Mouse (Mus musculus): ENCODE measurements around the gene Bcl2l2.

Bcl2l2 gene

DNA sequence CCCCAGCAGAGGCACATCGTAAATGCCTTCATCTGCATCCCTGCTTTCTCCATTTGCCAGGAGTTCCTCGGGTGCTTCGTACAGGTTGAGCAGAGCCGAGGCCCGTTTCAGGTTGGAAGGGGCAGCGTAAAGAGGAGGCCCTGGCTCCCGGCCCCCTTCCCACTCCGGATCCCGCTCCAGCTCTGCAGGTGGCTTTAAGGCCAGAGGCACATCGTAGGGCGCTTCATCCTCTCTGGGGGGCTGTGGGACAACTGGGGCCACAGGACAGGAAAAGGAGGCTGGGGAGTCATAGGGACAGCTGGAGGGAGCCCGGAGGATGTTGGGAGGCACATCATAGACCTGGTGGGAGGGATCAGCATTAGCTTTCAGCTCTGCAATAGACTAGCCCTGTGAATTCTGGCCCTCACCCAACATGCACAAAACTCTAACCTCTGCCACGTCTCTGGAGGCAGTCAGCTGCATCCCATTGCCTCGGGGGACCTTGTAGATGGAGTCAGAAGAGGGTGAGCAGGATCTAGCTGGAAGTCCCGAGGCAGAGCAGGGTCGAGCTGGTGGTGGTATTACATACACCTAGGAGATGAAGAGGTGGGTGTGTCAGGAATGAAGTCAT lies 37.0 kb downstream of the Bcl2l2 start:
- ChIA-PET CTCF (interaction anchor here in 2 of 4 experiments (0.6 to 1.3 kb wide), 2 partner anchors 19 to 134 kb away, joined by 6 to 12 read pairs; no protein-coding TSS in a partner anchor), POLR2A (interaction anchor here (0.8 to 2.5 kb wide), 15 partner anchors 8 to 84 kb away, joined by 3 to 7 read pairs (median 4); partner anchors contain the start of gene Il25 (in 1 of the 4))

DNA sequence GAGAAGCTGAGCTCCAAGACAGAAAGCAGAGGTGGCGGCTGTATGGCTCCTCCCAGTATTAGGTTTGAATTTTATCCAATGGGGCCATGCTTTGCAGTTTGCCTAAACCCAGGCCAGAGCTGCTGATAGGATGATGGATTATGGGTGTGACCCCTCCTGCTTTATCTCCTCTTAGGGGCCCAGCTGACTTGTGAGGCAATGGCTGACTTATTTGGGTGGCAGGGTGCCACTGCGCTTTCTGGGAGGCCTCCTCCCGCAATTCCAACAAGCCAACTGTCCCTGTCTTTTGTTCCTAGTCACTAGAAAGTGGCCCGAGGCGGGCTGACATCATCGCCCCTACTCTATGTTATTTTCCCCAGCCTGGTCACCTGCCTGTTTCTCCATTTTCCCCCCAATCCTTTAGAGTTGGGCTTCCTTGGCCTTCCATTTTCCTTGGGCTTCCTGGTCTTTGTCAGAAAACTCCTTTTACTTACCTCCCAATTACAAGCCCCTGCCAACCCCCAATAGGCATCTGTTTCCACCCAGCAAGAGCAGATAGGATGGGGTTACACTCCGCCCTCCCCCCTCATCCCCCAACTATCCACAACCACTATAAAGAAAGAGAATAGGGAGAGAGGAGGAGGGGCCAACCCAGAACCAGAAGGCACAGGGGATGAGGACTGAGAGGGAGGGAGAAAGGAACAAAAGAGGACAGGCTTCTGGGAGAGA lies 41.6 kb downstream of the Bcl2l2 start:
- CTCF ChIA-PET = interaction anchor here in 3 of 4 experiments (1.2 to 3.8 kb wide), 3 partner anchors 13 to 31 kb away, joined by 3 to 19 read pairs (median 3); no protein-coding TSS in a partner anchor
- POLR2A ChIA-PET = interaction anchor here (0.6 to 3.7 kb wide), 20 partner anchors 12 to 562 kb away, joined by 3 to 30 read pairs (median 6); partner anchors contain the start of genes Slc22a17 (in 3 of the 4), Bcl2l2 (in 1 of the 4), Cmtm5 (in 1 of the 4) and Gm20521 (in 1 of the 4)

DNA sequence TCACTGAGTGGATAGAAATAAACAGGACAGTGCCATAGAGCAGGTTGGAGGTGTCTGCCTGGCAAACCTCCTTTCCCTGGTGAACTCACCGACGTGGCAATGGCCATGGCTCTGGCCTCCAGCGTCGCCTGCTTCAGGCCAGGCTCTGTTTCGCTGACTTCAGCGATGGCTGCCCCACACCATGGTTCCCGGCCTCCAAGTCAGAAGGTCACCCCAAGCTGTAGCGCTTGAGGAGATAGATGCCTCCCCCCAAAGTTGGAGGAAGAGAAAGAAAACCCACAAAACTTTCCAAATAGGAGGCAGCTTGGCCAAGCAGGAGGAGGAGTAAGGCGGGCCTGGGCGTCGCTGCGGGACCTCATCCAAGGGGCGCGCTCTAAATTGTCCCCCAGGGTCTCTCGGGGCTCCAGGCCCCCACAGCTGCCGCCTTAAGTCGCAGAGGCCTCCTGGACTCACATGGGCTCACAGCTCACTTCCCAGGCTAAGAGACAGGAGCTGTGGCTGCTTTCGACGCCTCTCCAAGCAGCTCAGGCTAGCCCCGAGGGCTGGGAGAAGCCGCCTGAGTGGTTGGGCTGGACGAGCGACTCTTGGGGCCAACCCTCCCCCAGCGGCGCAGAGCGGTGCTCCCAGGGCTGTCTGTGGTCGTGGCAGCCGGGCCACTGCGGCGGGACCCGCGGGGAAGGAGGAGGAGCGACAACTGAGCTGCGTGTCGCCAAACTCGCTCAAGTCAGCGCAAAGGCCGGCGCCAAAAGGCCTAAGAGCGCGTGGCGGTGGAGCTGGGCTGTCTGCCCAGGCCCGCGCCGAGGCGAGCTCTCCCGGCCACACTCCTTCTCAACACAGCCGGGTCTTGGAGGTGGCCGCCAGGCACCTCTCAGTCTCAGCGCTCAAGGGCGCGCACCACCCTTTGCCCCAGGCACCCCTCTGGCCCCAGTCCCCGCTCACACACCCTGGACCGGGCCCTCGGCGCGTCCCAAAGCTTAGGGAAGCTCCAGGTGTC lies 42.5 kb downstream of the Bcl2l2 start, which contains the start of gene Efs:
TSS of gene Efs (minus strand) at position 778 of the 994 bp plus-strand sequence.
- ChIA-PET POLR2A (interaction anchor here (0.5 to 3.7 kb wide), 60 partner anchors 9 to 635 kb away, joined by 3 to 30 read pairs (median 5); partner anchors contain the start of genes Ngdn (in 4 of the 4), 1700123O20Rik (in 3 of the 4), Bcl2l2 (in 3 of the 4) and Gm20521 (in 3 of the 4)), CTCF (interaction anchor here (0.6 to 3.8 kb wide), 19 partner anchors 10 to 554 kb away, joined by 3 to 19 read pairs (median 4); partner anchors contain the start of genes Cmtm5 (in 3 of the 4), Ngdn (in 1 of the 4), Slc22a17 (in 1 of the 4) and Thtpa (in 1 of the 4))

DNA sequence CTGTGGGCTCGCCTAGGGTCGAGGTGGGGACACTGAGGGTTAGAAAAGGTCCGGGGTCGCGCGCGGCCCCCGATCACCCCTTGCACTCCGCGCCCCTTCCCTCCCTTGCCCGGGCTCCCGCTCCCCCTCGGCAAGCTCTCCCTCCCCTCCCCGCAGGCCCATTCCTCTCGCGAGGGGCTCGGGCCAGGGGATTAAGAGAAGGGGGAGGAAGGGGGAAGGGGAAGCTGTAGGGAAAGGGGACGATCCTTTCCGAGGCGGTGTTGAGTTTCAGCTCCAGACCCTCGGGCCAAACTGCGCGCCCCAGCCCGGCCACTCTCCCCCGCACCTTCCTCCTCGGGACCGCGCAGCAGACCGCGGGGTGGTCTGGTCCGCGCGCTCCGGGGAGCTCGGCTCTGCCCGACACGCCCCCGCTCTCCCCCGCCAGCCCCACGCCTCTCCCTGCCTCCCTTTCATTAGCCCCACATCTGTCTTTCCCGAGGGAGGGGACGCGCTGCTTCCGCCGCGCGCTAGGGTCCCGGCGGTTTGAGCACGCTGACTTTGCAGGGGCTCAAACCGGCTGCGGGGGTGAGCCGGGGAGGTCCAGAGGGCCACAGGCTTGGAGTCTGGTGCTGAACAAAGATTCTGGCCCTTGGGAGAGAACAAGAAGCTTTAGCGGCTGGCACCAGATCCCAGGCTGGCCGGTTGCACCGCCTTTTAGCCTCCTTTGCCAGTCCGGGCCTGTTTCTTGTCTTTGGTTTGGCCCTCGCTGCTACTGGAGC lies 43.4 kb downstream of the Bcl2l2 start:
- POLR2A ChIA-PET = interaction anchor here (0.6 to 3.7 kb wide), 71 partner anchors 8 to 634 kb away, joined by 3 to 30 read pairs (median 4); partner anchors contain the start of genes Ngdn (in 4 of the 4), Slc22a17 (in 4 of the 4), 1700123O20Rik (in 3 of the 4) and Bcl2l2 (in 3 of the 4)
- CTCF ChIA-PET = interaction anchor here (0.6 to 3.8 kb wide), 22 partner anchors 9 to 596 kb away, joined by 3 to 19 read pairs (median 4); partner anchors contain the start of genes Cmtm5 (in 3 of the 4), Ngdn (in 1 of the 4), Slc22a17 (in 1 of the 4) and Thtpa (in 1 of the 4)

DNA sequence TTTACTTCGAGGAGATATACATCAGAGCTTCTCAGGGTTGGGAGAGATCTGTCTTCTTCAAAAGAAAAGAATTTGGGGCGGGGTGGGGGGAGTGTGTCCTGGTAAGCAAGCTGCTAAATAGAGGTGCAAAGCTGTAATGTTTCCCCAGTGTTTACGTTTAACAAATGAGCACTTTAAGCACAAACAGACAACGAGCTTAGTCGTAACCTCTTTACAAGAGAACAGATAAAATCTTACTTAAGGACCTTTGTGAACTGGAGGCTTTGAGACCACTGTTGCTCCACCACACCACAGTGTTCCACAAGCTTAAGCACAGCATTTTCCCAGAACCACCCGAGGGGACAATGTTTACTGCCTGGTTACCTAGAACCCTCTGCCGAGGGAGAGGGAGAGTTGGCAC lies 44.1 kb downstream of the Bcl2l2 start:
- ChIA-PET POLR2A (interaction anchor here (0.6 to 3.7 kb wide), 42 partner anchors 10 to 290 kb away, joined by 3 to 30 read pairs (median 6); partner anchors contain the start of genes Bcl2l2 (in 3 of the 4), Gm20521 (in 3 of the 4), Slc22a17 (in 3 of the 4) and 1700123O20Rik (in 2 of the 4)), CTCF (interaction anchor here (0.6 to 3.8 kb wide), 14 partner anchors 8 to 400 kb away, joined by 3 to 19 read pairs (median 5); partner anchors contain the start of genes Cmtm5 (in 2 of the 4) and Thtpa (in 1 of the 4))

DNA sequence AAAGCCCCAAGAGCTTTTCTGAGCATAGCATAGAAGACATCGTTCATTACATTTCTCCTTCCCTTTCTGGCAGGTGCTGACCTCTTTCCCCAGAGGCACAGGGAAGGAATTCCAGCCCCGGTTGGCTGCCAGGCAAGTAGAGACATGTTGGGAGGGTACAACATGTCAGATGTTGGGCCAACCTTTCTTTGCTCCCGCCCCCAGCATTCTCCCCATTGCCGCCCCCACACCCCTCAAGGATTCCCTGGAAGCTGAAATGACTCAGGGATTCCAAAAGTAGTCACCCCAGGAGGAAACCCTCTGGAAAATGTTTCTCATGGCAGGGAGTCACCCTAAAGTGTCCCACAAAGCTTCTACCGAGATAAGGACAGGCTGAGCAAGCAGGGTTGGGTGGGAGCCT lies 46.6 kb downstream of the Bcl2l2 start:
- POLR2A ChIA-PET = interaction anchor here (0.5 to 2.0 kb wide), 17 partner anchors 9 to 342 kb away, joined by 3 to 8 read pairs (median 4); partner anchors contain the start of genes Ngdn (in 2 of the 4) and Slc22a17 (in 1 of the 4)
- CTCF ChIA-PET = no interaction called here

DNA sequence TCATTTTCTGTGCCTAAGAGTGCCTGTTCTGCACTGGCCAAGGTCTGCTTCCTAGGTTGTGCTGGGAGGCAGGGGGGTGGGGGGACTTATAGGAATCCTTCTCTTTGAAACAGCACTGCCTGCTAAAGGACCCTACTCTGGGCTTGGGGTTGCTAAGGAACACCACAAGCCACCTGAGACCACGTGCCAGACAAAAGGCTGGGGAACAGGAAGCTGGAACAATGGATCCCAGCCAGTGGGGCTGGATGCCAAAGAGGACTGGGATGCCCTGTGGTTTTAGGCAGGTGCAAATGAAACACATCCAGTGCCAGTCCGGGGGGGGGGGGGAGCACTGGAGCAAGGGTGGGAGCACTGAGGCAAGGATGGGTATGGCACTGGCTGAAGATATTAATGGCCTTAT lies 47.3 kb downstream of the Bcl2l2 start:
- POLR2A ChIA-PET = interaction anchor here (0.5 to 2.0 kb wide), 23 partner anchors 9 to 343 kb away, joined by 3 to 8 read pairs (median 3); partner anchors contain the start of genes Ngdn (in 2 of the 4) and Slc22a17 (in 1 of the 4)
- CTCF ChIA-PET = interaction anchor here in 3 of 4 experiments (0.6 to 1.2 kb wide), 2 partner anchors 9 to 75 kb away, joined by 3 to 6 read pairs (median 5); no protein-coding TSS in a partner anchor

DNA sequence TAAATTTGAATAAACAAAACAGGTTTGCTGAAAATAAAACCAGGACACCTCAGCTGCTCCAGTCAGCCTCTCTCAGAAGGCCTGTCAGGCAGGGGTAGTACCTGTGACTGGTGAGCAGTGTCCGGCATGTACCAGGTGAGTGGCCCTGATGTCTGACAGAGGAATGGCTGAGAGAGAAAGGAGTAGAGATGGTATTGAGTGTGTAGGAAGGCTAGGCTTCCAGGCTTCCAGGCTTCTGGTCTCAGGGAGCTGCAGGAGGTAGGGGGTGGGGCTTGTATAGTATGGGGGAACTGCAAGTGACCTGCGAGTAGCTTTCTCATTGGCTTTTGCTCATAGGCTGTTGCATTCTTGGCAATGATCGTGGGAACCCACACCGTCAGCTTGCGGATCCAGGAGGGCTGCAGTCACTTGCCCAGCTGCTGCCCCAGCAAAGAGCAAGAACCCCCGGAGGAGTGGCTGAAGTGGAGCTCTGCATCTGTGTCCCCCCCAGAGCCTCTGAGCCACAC lies 49.5 kb downstream of the Bcl2l2 start, which contains the start of gene Il25:
TSS of gene Il25 (plus strand) at position 51 of the 506 bp plus-strand sequence.
- ChIA-PET CTCF (interaction anchor here in 3 of 4 experiments (0.6 to 1.4 kb wide), 3 partner anchors 67 to 360 kb away, joined by 3 to 6 read pairs (median 4); no protein-coding TSS in a partner anchor), POLR2A (interaction anchor here in 2 of 4 experiments (0.6 to 1.9 kb wide), 4 partner anchors 13 to 37 kb away, joined by 3 to 7 read pairs (median 4); no protein-coding TSS in a partner anchor)

DNA sequence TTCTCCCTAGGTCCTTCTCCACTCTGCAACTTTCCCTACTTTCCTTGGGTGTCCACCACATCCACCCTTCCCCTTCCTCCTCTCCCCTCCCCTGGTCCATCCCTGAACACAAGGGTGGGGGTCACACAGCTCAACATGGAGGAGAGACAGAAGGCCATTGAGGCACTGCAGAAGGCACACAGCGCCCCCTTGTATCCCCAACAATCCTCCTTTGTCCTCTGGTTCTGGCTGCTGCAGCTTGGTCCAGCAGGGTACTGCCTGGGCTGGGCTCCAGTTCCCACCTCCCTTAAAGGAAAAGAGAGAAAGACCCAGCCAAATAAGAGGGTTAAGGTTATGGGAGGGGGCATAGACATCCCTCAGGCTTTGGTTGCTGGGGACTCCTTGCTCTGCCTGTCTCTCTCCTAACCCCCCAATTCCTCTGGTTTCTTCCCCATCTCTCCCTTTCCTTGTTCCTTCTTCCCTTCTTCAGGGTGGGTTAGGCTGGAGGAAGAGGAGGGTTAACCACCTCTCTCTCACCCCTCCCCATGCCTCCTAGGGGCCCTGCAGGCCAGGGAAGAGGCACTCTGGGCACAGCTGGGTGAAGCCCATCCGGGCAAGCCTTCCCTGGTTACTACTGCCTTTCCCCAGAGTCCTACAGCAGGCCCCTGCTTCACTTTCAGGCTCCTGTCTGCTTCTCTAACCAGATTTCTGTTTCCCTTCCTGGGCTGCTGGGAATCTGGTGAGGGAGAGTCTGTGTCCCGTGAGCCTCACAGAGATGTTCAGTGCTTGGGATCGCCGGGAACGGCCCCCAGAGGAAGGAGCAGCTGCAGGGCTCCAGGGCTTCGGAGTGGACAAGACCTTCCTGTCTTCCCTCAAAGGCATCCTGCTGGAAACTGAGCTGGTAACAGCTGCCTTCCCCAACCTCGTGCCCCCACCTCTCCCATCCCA lies 53.0 kb downstream of the Bcl2l2 start, which contains the start of gene Cmtm5:
TSS of gene Cmtm5 (plus strand) at position 358 of the 927 bp plus-strand sequence.
- CTCF ChIA-PET = interaction anchor here in 3 of 4 experiments (0.6 to 2.1 kb wide), 7 partner anchors 9 to 278 kb away, joined by 3 to 13 read pairs (median 4); partner anchors contain the start of gene Efs (in 3 of the 3)
- POLR2A ChIA-PET = interaction anchor here in 3 of 4 experiments (0.6 to 3.3 kb wide), 8 partner anchors 9 to 200 kb away, joined by 3 to 28 read pairs (median 4); partner anchors contain the start of genes Efs (in 2 of the 3) and Ngdn (in 1 of the 3)

DNA sequence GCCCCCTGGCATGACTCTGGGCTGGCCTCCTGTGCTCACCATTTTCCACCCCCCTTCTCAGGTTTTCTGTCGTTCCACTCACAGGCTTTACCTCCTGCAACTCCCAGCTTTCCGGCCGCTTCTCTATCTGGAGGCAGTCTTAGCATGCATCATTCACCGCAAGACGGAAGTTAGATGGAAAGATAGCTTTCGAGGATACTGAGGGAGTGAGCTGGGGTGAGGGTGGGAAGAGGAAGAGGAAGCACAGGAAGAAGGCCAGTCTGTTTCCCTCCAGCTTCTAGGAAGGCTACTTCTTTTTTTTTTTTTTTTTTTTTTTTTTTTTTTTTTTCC lies 53.6 kb downstream of the Bcl2l2 start:
- POLR2A ChIA-PET = interaction anchor here in 3 of 4 experiments (1.0 to 3.3 kb wide), 5 partner anchors 10 to 42 kb away, joined by 3 to 28 read pairs (median 4); partner anchors contain the start of gene Efs (in 2 of the 3)
- CTCF ChIA-PET = interaction anchor here in 2 of 4 experiments (0.6 to 1.7 kb wide), 2 partner anchors 10 to 34 kb away, joined by 3 to 13 read pairs; partner anchors contain the start of gene Efs (in 1 of the 2)

DNA sequence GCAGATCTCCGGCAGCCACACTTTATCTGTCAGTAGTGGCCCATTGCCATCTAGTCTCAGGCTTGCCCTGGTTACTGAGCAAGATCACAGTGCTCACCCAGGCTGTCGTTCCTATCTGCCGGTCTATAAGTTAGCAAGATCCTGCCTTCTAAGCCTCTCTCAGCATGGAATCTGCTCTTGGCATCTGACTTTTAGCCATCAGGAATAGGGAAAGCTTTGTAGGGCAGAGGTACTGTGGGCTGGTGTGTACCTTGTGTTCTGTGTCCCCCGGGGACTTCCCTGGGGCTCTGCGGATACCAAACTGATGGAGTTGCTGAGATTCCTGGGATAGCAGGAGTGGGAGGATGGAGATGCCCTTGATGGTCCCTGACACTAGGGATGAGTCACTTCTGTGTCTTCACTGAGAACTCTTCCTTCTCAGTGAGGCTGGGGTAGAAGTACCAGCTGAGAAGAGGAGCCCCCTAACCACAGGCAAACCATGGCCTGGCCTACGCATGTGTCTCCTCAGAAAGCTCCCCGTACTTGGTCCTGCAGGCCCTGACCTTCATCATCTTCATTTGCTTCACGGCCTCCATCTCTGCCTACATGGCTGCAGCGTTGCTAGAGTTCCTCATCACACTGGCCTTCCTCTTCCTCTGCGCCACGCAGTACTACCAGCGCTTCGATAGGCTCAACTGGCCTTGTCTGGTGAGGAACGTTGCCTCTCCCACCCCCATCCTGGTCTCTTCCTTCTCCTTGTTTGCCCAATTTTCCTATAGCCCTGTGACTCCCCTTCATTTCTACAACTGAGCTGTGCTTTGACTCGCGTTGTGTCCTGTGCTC lies 54.4 kb downstream of the Bcl2l2 start:
- ChIA-PET CTCF (interaction anchor here in 1 of 4 experiments (1.6 kb wide), 1 partner anchor 12 kb away, joined by 3 read pairs; no protein-coding TSS in a partner anchor), POLR2A (interaction anchor here in 3 of 4 experiments (1.0 to 3.3 kb wide), 6 partner anchors 11 to 43 kb away, joined by 3 to 28 read pairs (median 4); partner anchors contain the start of gene Efs (in 2 of the 3))

Data from embryonic stem cell, embryonic (primary cell).